Mouse (Mus musculus): ENCODE results near the gene Cog3.
"Not testable (repeated sequence)": the region's sequence is repeated elsewhere in the genome, so short reads cannot be mapped to it uniquely, and the experiment has no call there.

Gene Cog3

GRCm38 (mm10) chr14:75753991-75754817, at the start of gene Cog3:
Gene Cog3 (minus strand): TSS chr14:75754517.
- peak; percentile 98 for DNase-seq

DNA sequence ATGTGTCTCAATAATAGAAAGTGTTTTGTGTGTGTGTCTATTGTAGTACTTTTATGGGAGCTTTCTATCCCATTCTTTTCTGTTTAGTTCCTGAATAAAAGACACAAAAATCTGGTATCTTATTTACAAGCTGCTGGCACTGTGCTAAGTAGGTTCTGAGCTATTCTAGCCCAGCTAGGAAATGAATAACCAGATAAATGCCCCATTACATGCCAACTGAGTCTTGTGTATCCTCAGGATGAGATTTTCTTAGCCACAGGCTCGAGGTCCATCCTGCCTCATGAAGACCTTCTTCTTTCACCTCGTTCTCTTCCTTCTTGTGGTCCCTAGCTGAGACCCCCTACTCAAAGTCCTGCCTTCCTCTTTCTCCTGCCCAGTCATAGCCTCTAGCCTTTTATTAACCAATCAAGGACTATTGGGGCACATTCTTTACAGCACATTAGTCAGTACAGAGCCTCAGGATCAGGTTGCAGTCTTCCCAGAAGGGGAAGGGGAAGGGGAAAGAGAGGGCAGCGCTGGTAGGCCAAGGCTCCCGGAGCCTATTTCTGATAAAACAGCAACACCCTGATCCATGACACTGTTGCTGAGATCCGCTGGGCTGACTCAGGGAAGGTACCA, 43.6 kb upstream of the Cog3 start:
- no peak for DNase-seq

DNA sequence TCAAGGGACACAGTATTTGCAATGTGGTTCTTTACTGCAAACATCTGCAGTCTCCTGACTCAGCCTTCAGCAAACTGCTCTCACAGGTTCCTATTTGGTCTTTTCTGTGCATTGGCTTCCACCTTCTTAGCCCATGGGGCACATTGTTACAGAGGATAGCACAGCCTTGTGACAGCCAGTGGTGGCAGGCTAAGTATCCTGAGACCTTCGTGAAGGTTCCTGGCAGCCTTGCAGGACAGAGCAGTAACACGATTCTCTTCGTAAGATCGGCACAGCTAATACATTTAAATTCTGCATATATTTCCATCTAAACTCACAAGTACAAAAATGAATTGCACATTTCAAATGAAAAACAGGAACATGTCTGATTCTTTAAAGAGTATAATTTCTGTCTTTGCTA, 41.6 kb upstream of the Cog3 start:
- DNase-seq: no peak

- no peak for DNase-seq
Observed at GRCm38 (mm10) chr14:75794726-75795125, 40.4 kb upstream of the Cog3 start.

DNA sequence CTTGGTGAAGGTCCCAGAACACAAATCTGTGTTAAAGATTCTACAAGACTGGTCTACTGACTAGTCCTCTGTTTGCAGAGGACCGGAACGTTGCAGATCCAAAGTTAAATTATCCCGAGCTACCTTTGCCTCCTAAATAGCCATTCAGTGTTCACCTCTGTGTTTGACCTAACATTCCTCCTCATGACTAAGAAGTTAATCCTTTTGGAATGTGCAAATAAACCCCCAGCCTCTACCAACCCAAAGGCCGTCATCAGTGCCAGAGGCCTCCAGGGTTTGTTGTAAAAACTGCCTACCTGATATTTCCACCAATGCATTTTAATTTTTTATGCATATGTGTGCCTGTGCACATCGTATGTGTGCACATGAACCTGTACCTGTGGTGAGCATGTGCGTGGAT, 40.0 kb upstream of the Cog3 start:
- DNase-seq: no peak

- DNase-seq: no peak
Observed at GRCm38 (mm10) chr14:75793110-75793509, 38.8 kb upstream of the Cog3 start.

DNA sequence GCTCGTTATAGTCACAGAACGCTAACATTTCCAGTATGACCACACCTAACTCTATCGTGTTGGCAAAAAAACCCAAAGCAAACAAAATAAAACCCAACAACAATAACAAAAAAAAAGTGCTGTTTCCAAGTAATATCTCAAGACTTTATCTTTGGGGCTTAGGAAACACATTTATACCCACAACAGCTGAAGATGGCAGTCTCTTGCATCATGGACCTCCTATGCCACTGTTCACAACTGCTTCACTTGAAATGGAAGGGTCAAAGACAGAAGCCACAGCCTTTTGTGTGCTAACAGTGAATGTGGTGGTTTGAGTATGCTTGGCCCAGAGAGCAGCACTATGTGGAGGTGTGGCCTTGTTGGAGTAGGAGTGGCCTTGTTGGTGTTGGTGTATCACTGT, 37.1 kb upstream of the Cog3 start:
- no peak for DNase-seq

DNA sequence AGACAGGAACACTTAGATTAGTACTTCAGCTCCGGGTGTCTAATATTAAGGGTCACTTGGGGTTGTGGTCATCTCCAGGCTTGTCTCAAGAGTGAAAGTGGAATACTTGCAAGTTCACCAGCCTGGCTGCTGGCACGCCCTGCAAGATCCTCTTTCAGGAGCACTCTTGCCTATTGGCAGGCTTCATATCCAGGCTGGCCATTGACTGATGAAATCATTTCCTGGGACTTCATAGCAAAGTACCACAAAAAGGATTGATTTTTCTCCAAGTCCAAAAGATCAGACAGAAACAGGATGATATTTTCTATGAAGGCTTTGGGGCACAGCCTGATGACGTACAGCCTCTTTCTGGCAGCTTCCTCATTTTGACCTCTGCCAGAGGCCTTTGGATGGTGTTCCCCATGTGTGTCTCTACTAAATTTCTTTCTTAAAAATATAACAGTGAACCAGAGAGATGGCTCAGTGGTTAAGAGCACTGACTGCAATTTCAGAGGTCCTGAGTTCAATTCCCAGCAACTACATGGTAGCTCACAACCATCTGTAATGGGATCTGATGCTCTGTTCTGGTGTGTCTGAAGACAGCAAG, 36.2 kb upstream of the Cog3 start:
- no peak for DNase-seq

- no peak for DNase-seq
Observed at GRCm38 (mm10) chr14:75789291-75789690, 35.0 kb upstream of the Cog3 start.

DNA sequence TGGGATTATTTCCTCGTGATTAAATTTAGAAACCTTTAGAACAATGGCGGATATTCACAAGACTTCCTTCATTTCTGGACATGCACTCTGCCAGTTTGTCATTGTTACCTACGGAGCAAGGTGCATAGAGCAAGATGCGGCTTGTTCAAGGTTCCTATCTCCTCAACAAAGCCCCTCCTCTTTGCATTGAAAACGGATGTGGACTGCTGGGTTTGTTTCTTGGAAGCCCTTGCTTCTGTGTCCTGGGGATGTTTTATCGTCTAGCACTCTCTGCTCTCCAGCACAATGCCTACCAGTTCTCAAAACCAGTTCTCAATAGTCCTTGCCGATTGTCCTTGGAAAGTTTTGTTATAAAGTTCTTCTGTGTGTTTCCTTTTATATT, 33.5 kb upstream of the Cog3 start:
- DNase-seq: no peak

DNA sequence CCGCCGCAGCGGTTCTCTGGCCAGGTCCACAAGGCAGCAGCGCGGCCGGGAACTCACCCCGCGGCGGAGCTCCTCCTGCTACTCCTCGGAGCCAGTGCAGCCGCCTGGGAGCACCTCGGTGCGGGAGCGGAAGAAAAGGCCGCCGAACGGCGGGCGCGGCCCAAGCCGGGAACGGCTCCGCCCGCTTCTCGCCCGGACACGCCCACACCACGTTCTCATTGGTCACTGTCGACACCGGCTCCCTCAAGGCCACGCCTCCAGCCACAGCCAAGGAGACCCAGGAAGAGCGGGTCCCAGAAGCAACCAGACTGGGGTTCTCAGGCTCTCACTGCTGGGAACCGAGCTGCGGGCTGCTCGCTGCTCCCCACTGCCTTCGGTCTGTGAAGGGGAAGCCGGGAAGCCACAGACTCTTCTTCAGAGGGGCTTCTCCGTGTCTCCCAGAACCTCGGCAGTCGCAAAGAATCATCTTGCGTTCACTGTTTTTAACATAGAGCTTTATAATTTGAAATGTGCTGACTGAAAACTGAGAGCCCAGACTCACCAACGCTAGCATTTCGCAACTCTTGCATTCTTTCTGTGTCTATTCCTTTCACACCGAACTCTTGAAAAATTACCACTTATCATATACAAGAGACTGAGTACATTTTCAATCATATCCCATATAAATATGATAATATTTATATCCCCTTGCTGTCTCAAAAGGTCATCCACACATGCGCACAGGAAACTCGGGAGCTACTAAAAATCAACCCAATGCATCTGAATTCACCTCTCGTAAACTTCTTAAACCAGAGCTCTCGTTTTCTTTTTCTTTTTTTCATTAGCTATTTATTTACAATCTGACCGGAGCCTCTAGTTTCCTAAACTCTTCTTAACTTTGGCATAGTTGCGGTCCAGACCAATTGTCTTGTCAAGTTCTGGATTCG, 32.8 kb upstream of the Cog3 start, which contains the start of gene Slc25a30:
Gene Slc25a30, minus strand, starts transcription at position 170 of the 926 bp plus-strand sequence.
- peak; percentile 97 for DNase-seq

GRCm38 (mm10) chr14:75786424-75786867, 32.1 kb upstream of the Cog3 start:
- DNase-seq: no peak

DNA sequence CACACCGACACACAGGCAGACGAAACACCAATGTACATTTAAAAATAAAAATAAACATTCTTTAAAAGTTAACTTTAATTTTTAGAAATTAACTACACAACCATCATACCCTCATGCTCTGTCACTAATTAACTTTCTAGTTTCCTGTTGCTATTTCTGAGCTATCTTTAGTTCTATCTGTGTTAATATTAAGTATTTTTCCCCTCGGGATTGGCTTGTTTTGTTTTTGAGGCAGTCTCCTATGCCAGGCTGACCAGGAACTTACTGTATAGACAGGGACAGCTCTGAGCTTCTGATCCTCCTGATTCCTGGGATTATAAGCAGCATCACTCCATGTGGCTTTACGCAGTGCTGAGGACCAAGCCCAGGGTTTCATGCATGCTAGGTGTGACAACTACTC, 25.6 kb upstream of the Cog3 start:
- DNase-seq: no peak

DNA sequence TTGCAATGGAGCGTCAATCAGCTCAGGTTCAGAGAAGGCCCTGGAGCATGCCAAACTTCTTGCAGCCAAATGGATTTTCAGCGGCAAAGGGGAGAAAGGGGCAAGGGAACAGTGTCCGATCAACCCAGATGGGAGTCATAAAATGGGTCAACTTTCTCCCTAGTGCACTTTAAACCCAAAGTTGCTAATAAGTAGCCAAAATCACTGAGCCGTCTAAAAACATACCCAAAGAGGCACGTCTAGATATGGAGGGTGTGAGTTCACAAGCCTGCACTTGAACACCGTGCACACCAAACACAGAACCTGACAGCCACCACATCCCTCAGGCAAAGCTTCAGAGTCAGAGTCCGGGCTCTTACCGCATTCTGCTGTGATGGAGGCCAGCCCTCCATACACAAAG, 22.3 kb upstream of the Cog3 start:
- DNase-seq: no peak

GRCm38 (mm10) chr14:75773431-75773830, 19.1 kb upstream of the Cog3 start:
- no peak for DNase-seq

DNA sequence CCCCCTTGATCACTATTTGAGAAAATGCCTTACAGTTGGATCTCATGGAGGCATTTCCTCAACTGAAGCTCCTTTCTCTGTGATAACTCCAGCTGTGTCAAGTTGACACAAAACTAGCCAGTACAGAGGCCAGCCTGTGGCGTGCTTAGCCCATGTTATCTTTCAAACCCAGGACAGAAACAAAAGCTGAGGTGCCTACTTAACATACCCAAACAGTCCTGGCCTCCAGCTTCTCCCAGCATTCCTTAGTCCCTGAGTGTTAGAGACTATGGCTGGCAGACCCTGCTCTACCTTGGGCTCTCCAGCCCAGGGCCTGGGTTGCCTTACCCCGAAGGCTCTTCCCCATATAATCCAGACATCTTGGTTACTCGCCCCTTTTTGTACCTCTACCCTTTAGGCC, 18.1 kb upstream of the Cog3 start:
- DNase-seq: not testable (repeated sequence)

DNA sequence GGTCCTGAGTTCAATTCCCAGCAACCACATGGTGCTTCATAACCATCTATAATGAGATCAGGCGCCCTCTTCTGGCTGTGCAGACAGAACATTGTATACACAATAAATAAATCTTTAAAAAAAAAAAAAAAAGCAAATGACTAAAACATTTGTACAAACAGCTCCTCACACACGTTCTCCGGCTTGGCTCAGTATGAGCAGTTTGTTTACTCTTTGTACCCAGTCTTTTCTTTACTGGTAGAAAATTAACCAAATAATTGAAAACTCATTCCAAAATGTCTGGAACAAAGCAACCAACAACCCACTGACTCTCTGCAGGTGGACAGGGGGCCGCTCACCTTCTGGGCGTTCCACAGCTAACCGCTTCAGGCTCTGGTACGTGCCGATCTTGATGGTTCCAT, 16.8 kb upstream of the Cog3 start:
- DNase-seq: no peak

GRCm38 (mm10) chr14:75769334-75769733, 15.0 kb upstream of the Cog3 start:
- no peak for DNase-seq

DNA sequence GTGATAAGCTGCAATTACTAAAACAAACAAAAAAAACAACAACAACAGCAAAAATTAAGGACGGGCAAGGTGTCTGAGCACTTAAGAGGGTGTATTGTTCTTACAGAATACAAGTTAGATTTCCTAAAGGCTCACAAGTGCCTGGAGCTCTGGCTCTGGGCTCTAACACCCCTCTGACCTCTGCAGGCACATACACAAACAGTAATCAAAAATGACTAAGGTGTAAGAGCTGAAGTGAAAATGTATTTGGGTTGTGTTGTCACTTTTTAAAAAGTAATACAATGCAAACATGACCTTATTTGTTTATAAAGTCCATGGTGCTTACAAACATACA, 13.9 kb upstream of the Cog3 start:
- DNase-seq: no peak

- DNase-seq: peak; percentile 58
Observed at GRCm38 (mm10) chr14:75767492-75768274, 13.4 kb upstream of the Cog3 start.

DNA sequence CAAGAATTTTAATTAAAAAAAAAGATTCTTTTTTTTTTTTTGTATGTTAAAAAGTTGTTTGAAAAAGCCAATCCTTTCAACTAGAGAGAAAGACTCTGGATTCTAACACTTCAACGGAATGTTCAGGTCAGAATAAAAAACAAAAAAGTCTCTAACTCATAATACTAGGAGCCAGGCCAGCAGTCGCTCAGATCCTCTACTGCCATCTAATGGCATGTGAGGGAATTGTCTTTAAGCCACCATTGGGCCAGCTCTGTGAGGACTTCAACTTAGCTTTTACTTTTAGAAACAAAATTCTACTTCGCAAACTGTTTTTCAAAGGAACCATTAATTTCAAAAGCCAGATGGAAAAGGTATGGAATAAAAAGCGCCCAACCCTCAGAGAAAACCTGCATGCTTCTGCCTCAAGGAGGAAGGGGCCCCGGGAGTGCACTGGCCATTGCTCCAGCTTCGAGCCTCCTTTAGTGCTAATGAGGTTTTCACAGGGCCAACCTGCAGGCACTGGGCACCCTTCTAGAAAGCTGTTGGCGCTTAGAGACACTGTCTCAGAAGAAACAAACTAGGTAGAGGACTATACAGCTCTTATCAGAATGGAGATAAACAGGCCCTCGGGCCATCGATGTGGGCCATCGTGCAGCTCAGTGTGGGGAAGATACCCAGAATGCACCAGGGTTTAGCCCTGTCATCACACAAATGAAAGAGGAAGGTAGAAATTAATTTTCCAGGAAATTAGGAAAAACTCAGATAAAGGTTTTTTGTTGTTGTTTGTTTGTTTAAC, 6.9 kb upstream of the Cog3 start:
- no peak for DNase-seq

Data from right cerebral cortex, postnatal 25 days (tissue).